Mouse (Mus musculus): ENCODE data around the gene Dnajb14. TPM values are rescaled to one million over a fixed set of nuclear protein-coding genes. Genes with fewer than 3 reads are reported as not detected.
"Not testable (repeated sequence)": the region's sequence is repeated elsewhere in the genome, so short reads cannot be mapped to it uniquely, and the experiment has no call there.

Gene Dnajb14
- total RNA-seq, 2 experiments from 2014 or later = 8.6 to 11.6 TPM

DNA sequence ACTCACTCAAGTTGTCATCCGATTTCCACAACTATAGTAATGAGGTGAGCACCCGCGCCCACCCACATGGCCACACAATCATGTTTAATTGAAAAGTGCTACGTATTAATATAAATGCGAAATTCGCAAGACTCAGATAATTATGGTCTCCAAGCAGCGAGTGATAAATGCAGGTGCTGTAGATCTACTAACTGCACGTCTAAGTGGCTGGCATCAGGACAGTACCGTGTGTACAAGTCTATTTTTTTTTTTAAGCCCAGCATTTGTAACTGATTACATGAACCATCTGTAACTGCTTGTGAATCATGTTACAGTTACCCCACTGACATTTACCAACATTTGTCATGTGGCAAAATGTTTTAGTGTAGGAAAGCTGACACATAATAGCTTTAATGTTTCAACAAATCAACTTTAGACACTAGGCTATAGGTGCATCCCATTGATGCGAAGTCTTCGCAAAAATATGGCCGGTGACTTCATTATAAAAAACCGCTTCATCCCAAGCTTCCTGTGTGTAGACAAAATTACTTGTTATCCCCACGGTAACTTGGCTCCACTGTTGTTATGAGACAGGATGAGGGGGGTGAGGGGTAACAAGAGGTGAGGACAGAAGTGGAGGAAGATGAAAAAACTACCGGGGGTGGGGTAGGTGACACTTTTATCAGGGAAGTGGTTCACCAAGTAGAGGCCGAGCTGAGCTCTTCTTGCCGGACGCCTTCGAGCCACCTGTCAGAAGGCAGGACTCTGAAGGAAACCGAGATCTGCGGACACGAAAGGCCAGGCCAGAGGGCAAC is 3.9 kb upstream of the Dnajb14 start:
- no peak for DNase-seq

- DNase-seq = peak; percentile 97
Observed at GRCm38 (mm10) chr3:137864124-137864987, 3.1 kb upstream of the Dnajb14 start, which contains the start of gene H2afz. H2afz (plus strand) TSS chr3:137864487.

GRCm38 (mm10) chr3:137864988-137865982 is 2.2 kb upstream of the Dnajb14 start:
- DNase-seq = peak; percentile 89

- DNase-seq = no peak
Observed at GRCm38 (mm10) chr3:137867133-137867436, 390 bp upstream of the Dnajb14 start.

DNA sequence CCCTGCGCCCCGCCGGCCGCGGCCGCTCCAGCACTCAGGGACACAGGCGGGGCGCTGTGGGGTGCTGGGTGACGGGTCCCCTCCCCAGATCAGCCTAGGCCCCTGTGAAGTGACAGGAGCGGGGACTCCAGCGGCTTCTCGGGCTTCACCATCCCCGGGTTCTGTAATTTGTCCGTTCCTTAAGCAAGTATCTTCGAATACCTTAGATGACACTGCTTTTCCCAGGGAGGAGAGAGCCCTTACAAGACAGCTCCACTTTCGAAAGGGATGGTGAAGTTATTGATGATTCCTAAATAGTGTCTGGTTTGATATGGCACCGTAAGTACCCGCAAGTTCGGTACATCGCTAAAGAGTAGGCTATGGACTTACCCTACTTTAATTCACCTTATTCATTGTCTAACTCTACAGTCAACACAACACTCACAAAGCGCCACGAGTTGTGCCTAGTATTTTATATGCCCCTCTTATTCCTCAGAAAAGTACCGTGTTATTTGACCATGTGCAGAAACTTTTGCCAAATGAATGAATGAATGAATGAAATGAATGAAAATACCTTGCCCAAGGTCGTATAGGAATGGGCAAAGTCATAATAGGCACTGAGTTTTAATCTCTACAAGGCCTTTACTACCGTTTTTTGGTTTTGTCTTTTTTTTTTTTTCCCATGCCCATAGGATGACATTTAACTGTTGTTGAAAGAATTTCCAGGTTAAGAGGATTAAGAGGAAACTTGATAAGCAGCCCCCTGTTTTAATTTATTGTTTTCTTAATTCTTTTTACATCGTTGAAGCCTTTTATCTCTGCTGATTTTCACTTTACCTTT is 829 bp downstream of the Dnajb14 start:
- no peak for DNase-seq

- DNase-seq = no peak
Observed at GRCm38 (mm10) chr3:137869395-137869794, 1.9 kb downstream of the Dnajb14 start.

DNA sequence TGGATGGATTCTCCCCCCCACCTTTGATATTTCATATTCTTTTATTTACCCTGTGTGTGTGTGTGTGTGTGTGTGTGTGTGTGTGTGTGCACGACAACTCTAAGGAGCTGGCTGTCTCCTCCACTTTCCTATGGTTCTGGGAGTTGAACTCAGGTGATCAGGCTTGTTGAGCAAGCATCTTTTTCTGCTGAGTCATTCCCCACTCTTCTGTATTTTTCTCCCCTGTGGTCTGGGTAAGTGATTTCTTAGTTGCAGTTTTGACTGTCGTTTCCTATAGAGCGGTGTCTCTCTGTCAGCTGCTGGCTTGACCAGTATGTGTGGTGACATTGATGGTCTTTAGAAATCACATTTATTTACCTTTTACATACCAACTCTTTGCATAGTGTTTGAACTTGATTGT is 11.8 kb downstream of the Dnajb14 start:
- no peak for DNase-seq

DNA sequence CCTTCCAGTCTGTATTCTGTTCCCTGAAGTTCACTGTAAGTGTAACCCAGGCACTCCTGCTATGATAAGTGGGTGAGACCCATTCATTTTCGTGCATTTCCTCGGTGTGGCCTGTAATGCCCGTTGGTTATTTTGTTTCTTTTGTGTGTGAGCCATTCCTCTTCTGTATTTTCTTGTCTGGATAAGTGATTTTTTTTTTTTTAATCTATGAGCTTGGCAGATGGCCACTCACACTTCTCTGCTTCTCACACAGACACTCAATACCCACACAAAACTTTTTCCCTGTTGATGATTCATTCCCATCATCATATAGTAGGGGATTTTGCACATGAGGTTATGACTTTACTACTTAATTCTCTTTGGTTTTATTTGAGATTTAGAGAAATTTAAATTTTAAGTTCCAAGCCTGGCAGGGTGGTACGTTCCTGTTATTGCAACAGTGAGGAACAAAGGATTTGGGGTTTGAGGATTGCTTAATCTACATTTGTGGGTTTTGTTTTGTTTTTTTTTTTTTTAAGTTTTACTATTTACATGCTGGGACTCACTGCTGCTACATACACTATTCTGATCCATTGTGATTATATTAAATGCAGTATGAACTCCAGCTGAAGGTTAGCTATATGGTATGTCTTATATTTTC is 12.8 kb downstream of the Dnajb14 start:
- no peak for DNase-seq

DNA sequence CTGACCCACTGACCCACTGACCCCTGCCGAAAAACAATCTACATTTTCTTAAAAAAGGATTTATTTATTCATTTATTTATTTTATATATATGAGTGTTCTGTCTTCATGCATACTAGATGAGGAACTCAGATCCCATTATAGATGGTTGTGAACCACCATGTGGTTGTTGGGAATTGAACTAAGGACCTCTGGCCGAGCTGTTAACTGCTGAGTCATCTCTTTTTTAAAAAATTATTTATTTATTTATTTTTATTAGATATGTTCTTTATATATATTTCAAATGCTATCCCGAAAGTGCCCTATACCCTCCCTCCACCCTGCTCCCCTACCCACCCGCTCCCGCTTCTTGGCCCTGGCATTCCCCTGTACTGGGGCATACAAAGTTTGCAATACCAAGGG is 13.6 kb downstream of the Dnajb14 start:
- no peak for DNase-seq

DNA sequence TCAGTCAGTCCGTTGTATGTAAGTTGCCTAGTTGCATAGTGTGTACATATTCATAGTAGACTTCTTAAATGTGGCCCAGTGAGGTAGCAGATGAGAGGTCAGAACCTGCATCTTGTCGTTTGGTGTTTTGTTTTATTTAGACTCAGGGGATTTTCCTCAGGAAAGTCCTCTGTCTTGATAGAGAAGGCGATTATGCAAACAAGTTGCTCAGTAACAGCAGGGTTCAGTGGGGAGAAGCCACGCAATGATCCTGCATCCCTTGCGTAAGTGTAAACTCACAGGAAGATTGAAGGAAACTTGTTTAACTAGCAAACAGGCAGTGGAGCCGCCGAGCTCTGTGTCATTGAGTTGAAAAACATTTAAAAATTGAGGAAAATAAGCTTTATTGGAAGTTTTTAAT is 20.5 kb downstream of the Dnajb14 start:
- no peak for DNase-seq

GRCm38 (mm10) chr3:137891089-137891488 is 23.6 kb downstream of the Dnajb14 start:
- DNase-seq = no peak

DNA sequence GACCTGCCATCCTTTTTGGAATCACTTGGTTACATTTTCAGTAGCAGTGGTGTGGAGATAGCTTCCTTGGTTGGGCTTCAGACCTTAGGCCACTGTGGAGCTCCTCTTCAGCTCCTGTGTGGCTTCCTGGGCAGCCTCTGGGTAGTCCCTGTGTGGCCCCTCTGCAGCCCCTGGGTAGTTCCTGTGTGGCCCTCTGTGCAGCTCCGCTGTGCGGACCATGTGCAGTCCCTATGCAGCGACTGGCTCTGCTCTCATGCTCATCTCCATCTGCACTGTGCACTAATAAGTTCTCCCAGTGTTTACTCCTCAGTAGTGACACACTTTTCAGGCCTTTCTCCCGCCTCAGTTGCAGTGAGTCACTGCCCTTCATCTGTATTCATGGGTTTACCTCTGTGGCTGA is 24.6 kb downstream of the Dnajb14 start:
- no peak for DNase-seq

- no peak for DNase-seq
Observed at GRCm38 (mm10) chr3:137893789-137894188, 26.3 kb downstream of the Dnajb14 start.

DNA sequence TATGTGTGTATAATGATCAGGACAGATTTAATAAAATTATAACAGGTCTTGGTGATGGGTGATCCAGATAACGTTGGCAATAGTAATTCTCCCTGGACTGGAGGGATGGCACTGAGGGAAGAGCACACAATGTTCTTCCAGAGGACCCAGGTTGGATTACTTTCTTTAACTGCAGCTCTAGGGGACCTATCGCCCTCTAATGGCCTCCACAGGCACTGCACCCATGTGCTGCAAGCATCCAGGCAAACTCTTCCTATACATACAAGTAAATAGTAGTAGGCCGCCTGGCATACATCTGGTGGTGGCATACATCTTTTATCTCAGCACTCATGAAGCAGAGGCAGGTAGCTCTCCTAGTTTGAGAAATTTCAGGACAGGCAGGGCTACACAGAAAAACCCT is 27.7 kb downstream of the Dnajb14 start:
- DNase-seq = no peak

GRCm38 (mm10) chr3:137896386-137896785 is 28.9 kb downstream of the Dnajb14 start:
- no peak for DNase-seq

GRCm38 (mm10) chr3:137896867-137897266 is 29.4 kb downstream of the Dnajb14 start:
- no peak for DNase-seq

GRCm38 (mm10) chr3:137897685-137898084 is 30.2 kb downstream of the Dnajb14 start:
- DNase-seq = no peak

- DNase-seq = no peak
Observed at GRCm38 (mm10) chr3:137900149-137900548, 32.7 kb downstream of the Dnajb14 start.

DNA sequence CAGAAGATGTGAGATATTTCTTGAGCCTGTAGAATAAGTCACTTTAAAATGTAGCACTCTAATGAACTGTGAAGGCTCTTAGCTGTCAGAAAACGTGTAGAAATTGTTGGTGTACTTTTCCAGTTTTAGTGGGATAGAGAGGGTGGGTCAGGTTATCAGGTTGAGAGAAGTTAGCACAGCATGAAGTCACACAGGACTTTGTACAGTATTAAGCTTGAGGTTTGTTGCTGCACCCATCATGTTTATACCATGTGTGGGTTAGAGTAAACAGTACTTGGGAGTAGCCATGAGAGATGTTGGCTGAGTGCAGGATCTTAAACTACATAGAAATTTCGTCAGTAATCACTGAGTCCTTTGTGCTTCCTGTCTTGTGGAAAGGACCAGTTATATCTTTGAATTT is 45.6 kb downstream of the Dnajb14 start:
- no peak for DNase-seq

DNA sequence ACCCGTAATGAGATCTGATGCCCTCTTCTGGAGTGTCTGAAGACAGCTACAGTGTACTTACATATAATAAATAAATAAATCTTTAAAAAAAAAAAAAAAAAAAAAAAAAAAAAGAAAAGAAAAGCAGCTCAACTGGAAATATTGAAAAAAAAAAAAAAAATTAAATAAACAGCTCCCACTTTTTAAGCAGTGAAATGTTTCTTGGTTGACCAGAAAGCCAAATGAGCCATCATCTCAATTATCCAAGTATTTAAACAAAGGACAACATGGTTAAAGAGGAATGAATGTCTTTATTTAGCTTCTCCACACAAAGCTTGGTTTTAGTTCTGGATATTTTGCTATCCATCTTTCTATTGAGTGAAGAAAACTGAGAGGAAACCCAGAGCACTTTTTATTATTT is 47.1 kb downstream of the Dnajb14 start:
- DNase-seq = not testable (repeated sequence)

DNA sequence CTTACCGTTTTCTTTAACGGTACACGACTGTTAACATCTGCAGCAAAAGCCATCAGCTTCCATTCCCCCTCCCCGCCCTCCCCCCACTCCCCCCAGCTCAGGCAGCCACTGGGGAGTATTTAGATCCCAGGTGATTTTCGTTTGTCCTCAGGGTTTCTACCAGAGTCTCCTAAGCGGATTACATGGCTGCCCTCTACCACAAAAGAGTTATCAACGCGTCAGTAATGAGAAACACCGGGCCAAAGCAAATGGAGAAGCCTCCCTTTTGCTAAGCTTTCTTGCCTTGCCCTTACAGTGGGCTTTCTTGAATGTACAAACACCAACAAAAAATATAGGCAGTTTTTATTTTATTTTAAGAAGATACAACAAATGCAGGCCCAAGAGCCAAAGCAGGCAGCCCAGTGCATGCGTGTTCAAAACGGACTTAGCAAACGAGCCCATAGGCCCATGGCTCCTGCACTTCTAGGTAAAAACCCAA is 50.3 kb downstream of the Dnajb14 start:
- DNase-seq = no peak

Measured in gastrocnemius, postnatal 10 days (tissue).